Mouse (Mus musculus) urinary bladder, adult 2 months (tissue): ENCODE data around the gene Itih3. TPM values are rescaled to one million over a fixed set of nuclear protein-coding genes. Genes with fewer than 3 reads are reported as not detected.

Experiments
- DNase-seq: peaks from one replicate; pipeline ENCODE4 v3.0.0; 2022; ENCODE audit warnings: low spot score
- polyA plus RNA-seq: library from polyadenylated mRNA; depleted of rRNA; stranded (reverse); fragments of >200 nt; gene quantifications from 2 replicates; pipeline ENCODE4 v1.2.3, GENCODE M21; 2012

Itih3 gene
- polyA plus RNA-seq, 1 experiment: 1.2 TPM

DNA sequence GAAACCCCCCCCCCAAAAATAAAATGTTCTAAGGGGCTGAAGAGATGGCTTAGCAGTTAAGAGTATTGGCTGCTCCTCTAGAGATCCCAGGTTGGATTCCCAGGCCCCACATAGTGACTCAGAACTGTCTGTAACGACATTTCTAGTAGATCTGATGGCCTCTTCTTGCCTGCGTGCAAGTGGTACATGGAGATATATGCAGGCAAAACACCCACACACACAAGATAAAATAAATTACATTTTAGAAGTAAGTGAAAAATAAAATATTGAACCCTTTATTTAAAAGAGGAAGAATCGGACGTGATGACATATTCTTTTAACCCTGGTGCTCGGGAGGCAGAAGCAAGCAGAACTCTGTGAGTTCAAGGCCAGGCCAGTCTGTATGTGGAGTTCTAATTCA, 20.9 kb downstream of the Itih3 start:
- no peak for DNase-seq

DNA sequence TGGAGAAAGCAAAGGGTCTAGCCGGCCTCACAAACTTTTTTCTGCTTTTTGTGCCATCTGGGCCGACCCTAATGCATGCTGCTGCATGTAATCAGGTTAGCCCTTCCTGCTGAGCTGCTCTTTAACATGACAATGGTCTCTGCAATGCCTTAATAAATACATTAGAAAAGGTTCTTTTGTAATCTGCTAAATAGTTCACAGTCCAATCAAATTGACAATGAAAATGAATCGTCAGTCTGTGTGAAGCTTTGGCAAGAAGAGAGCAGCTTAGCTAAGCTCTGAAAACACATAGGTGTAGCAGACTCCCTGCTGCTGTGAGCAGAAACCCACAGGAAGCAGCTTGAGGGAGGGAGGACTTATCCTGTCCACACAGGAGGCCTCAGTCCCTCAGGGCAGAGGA, 23.6 kb downstream of the Itih3 start:
- no peak for DNase-seq

DNA sequence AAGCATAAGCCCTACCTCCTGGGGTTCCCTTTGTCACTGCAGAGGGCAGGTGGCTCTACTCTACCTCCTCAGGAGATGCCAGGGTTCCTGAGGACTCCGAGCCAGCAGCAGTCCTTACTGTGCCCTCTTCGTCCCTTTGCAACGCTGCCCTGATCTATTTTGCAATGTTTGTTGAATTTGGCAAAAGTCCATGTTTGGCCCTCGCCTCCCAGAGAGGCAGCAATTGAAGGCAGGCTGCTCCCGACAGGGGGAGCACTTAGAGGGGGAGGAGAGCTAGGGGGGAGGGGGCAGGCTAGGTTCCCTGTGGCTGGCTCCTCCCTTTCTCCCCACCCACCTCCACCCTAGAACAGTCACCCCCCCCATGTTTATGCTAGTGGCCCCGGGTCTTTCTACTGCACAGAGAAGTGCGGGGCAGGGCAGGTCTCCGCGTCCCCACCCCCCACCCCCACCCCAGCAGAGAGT, 35.3 kb downstream of the Itih3 start:
- DNase-seq: no peak

DNA sequence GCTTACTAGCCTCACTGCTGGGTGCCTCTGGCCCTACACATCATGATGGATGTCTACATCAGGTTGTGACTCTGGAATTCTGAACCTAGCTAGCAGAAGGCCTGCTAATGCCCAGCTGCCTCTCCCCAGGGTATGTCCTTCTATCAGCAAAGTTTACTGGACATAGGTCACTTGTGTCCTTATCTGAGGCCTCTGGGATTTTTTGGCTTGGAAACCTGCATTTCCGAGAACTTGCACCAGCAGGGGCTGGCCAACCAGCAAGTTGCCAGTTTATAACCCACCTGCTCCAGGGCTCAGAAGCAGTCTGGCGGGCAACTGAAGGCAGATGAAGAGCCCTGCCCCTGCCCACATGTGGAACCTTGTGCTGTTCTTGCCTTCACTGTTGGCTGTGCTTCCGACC, 37.4 kb downstream of the Itih3 start, which contains the start of gene Itih4:
Gene Itih4, plus strand, starts transcription at position 273 of the 400 bp plus-strand sequence.
- DNase-seq: no peak

DNA sequence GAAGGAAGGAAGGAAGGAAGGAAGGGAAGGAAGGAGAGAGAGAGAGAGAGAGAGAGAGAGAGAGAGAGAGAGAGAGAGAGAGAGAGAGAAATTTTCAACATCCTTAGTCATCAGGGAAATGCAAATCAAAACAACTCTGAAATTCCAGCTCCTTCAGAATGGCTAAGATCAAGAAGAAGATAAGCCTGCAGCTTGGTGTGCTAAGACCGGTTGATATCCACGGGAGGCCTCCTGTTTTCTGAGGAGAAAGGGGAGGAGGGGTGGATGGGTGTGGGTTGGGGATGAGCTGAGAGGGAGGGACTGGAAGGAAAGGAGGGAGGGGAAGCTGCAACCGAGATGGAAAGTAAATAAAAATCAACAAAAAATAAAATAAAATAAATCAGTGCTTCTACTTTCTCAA, 38.3 kb downstream of the Itih3 start:
- no peak for DNase-seq

DNA sequence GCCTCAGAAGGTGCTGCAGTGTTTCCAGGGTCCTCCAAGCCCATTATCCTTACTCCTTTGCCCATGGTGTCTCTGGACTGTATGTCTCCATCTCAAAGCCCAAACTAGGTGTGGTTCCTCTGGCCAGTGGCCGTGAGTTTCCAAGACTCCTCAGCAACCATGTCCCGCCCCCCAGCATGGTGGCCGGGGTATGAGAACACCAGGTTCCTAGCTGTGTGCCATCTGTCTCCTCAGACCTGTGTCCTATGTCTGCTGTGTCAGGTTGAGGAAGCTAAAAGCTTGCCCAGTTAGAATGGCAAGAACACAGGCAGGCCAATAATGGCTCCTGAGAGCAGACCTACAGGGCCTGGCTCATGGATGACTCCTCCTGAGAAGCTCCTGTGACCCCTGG, 41.8 kb downstream of the Itih3 start:
- DNase-seq: no peak

DNA sequence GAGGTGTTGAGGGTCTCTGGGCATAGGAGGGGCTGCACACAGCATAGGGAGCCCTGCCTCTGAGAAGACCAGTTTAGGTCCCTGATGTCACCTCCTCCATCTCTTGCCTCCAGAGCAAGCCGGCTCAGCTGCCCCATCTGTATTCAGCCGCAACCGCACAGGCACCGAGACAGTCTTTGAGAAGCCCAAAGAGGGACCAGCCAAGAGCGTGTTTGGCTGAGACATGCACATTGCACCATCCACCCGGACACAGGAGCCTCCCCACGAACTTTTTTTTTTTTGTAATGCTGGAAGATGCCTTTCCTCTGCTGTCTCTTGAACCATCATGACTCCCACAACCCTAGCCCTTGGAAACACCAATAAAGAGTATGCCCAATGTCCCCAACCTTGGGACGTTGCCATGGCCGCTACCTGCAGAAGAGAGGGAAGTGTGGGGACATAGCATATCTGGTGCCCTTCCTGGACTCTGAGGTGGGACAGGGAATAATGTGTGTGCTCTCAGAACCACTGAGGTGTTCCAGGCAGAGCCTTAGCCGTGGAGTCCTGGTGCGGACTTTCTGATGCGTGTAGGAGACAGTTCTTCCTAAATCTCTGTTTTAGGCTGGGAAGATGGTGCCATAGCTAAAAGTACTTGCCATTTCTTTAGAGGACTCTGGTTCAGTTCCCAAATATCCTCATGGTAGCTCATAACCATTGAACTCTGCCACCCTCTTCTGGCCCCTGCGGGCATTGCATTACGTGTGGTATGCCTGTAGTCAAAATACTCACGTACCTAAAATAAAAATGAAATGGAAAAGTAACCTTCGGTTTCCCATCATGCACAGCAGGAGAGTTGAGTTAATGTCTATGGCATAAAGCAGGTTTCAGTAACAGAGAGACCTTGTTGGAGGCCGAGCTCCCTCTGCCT, 42.5 kb downstream of the Itih3 start:
- DNase-seq: no peak

DNA sequence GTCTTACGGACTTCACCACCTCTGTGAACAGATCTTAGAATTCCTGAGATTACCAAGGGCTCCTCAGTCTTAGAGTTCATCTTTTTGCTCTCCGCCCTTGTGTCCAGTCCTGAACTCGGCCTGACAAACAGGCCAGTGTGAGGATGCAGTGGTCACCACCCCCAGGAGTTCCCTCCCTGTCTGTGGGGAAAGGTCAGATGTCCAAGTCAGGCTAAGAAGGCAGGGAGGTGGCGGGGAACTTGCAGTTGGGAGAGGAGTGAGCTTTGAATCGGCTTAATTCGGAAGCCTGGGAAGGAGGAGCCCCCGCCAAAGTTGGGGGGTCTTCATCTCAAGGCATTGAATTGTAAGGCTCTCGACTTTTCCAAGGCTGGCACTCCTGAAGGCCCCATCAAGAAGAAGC, 43.3 kb downstream of the Itih3 start:
- no peak for DNase-seq

DNA sequence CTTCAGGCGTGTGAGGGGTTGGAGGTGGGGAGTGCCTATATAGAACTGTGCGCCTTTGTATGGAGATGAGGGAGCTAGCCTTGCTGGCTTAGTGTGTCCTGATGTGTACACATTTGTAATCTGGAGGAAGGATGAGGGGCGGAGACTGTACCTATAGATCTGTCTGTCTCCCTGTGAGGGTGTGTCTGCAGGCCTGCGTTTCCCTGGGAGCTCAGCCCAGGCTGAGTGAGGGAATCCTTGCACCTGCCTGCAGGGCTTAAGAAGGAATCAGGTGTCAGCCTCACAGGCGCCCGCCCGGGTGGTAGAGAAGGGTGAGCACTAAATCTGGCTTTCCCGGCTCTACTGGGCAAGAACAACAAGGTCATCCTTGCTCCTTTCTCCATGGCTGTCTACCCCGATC, 43.8 kb downstream of the Itih3 start:
- no peak for DNase-seq

DNA sequence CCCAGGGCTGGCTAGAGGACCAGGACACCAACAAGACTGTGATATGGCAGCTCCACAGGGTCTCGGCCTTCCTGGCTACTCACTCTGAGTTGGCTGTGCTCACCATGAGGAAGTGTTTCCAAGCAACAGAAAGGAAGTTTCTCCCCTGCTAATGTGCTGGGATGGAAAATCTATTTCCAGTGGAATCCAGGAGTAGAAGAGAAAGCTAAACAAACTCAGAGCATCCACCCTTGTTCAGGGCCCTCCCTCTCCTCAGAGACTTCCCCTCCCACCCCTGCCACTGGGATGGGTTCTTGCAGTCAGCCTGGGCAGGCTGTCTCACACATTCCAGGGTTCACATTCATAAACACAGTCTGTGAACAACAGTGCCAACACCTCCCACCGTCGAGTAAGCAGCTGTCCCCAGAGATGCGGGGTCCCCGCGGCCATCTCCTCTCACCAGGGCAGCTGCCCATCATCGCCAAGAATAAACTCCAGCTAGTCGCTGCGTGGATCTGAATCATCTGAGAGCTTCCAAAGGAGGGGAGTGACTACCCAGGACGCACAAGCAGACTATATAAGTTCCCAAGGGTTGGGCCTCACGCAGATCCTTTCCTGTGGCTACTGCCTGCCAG, 44.5 kb downstream of the Itih3 start, which contains the start of gene Mustn1:
Gene Mustn1, plus strand, starts transcription at position 243 of the 614 bp plus-strand sequence.
- DNase-seq: no peak

DNA sequence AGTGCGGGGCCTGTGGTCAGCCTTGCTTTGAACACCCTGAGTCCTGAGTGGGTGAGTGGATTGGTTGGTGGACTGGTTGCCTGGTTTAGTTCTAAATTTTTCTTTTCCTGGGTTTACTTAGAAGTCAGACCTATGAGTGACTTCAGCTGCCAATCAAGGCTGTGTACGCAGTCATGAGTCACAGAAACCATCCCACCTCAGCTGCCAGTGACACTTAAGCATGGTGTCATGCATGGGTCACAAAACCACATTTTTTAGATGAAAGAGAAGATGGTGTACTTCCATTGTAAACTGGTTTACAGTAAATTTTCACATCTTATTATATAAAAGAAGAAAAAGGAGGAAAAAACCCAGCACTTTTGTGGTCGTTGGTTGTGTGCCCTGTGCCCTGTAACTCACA, 45.7 kb downstream of the Itih3 start:
- no peak for DNase-seq

DNA sequence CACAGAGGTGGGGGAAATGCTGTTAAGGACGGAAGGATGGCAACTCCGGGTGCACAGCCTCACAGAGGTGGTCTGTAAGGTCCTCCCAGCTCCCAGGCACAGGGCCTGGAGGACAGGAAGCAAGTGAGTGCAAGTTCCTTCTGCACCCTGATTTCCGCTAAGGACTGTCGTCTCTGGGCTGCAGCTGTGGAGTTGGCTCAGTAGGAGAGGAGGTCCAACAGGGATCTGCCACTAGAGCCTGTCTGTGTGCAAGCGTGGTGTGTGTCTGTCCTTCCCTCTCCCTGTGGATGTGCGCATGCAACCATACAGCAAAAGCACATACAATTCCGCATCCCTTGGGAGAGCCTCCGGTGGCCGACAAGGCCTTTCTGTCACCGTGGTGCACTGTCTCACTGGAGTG, 47.1 kb downstream of the Itih3 start:
- DNase-seq: no peak

DNA sequence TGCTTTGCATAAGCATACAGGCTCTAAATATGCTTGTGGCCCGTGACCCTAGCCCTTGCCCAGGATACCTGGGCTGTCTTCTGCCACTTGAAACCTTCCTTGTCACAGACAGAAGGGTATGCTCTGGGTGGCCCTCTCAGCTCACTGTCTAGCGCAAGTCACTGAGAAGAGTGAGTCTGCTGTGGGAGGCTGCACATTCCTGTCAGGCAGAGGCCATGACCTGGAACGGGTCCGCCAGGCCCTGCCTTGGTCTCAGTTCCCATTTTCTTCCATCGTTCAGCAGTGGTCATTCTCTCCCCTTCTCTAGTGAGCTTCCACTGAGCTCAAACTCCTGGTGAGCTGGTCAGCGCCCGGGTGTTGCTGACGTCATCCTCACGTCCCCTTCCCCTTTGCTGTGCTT, 47.6 kb downstream of the Itih3 start:
- DNase-seq: no peak

DNA sequence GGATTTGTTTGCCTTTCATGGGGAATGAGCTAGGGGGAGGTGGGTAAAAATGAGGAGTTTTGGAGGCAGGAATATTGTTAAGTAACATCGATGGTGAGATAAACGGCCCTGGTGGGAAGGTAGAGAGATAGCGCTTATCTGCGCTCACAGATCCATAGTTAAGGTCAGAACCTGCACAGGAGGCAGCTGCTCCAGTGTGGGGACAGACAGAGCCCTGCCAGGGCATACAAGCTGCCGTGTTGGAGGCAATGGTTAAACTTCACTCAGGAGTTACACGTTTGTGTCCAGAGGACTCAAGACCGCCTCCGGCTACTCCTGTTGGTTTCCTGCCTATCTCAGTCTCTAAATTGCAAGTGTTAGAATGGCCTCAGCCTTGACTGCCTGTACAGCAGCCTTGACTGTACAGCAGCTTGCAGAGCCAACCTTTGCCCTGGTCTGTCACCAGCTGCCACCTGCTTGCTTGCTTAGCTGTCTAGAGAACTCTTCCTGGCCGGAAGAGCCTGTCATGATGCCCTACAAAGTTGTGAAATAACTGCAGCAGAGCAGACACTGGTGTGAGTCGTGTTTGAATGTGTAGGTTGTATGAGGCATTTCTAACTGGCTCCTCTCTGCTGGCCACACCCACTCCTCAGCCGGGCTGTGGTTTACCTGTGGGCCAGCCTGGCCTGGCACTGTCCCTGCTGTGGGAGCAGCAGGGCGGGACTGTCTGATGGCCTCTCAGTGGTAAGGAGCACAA, 48.3 kb downstream of the Itih3 start:
- no peak for DNase-seq

DNA sequence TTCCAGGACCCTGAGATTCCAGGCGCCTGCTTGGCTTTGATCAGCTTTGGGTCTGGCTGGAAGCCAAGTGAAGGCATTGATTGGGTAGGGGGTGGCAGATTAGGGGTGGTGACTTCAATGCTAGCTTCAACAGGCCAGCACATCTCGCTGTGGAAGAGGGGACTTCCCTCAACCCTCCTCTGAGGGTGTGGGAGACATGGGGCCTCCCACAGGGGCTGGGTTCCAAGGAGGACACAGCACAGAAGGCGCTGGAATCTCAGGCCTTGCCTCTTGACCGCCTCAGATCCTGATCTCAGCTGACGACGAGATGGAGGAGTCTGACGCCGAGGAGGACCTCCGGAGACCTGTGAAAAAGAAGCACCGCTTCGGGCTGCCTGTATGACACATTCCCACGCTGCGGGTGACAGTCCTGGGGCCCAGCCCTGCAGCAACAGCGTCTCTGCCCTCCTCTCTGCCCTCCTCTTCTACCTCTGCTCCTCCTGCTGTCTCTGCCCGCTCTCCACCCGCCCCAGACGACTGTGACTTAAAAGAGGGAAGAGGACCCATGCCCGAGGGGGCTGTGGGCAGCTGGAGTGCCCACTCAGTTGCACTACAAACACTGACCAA, 49.4 kb downstream of the Itih3 start:
- no peak for DNase-seq

DNA sequence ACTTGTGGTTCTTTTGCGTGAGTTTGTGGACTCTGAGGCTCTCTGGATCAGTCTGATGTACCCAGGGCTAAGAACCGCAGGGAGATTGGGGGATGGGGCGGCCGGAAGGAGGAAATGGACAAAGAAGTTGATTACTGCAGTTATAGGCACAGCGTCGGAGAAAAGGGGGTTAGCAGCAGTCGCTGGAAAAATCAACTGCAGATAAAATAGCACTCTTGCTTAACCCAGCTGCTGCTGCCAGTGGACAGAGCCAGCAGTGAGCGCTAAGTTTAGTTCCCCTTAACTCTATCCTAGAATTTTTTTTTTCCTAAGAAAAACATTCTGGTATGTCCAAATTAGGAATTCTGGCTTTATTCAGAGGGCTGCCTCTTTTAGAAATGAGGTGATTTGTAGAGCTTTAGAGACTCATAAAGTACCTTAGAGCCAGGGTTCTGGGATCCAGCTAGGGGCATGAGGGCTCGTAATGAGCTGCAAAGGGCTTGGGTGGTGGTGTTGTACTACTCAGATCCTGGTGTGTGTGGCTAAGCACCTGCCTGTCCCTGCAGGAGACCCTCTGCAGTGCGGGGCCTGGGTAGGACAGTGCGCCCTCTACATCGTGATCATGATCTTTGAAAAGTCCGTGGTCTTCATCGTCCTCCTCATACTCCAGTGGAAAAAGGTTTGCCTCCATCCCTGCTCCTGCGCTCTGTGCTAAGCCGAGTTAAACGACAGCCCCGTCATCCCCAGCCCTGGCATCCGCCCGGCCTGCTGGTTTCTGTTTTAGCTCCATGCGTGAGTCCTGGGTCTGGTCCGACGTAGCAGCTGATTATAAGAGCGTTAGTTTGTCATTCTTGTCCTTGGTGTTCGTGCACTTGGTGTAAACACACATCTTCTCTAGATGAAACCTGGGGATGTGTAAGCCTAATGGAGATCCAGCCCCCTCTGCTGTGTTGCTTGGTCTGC, 53.1 kb downstream of the Itih3 start:
- no peak for DNase-seq

DNA sequence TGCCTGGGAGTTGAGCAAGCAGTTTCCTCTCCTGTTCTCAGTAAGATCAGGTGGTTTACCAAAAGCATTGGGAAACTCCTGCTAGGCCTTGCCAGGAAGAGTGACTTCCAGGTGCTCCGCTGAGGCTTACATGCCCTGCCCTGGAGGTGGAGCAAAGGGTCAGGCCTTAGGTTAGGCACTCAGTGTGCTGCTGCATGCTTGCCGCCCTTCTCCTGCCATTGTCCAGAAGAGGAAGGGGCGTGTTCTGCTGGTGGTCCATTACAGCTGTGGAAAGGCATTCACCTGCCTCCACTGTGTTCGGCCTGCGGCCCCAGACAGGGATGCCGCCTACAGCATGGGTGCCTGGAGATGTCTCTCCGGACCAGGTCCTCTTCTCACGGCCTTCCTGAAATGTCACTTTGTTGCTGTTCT, 54.2 kb downstream of the Itih3 start:
- no peak for DNase-seq

DNA sequence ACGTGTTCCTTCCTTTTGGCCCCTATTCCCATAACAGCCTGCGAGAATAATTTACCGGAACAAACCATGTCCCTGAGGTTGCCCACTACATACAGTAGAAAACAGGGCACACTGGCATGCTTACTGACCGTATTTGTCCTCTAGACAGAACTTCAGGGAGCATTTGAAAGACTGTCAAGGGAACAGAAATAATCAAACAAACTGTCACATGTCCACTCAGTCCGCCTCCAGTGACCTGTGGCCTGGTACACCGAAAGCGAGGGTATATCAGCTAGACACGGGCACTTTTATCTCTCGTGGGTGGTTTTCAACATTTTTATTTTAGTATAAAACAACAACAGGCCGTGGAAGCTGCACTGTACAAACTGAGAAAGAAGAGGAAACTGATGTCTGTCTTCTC, 54.7 kb downstream of the Itih3 start:
- no peak for DNase-seq

DNA sequence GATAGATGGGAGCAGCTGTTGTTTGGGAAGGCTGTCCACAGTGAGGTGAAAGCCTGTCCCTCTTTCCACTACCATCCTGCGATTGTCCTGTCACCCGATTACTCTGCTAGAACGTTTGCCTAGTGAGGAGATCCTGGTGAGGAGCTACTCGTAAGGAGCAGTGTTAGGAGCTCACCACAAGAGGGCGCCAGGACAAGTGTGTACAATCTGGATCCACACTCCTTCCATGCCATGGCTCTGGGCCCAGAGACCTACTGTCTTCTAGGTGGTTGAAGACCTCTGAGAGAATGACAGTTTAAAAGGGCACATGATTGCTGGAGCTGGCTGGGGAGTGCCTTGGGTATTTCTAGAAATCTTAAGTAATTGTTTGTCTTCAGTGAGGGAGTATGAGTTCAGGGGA, 56.5 kb downstream of the Itih3 start:
- no peak for DNase-seq

DNA sequence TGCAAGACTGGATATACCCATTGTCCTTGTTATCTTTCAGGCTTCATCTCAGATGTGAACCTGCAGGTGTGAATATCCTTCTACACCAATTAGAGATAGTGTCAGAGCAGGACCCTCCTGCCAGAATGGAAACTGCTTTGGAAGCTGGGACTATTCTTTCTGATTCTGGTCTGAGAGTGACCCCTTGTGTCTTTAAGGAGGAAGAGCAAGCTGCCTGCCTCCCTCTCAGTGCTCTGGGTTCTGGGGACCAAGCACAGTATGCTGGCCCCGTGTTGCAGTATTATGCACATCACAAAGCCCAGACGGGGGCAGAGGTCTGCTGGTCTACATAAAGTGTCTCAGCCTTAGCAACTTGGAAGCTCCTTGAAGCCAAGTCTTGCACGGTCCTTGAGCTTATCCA, 58.2 kb downstream of the Itih3 start:
- no peak for DNase-seq

DNA sequence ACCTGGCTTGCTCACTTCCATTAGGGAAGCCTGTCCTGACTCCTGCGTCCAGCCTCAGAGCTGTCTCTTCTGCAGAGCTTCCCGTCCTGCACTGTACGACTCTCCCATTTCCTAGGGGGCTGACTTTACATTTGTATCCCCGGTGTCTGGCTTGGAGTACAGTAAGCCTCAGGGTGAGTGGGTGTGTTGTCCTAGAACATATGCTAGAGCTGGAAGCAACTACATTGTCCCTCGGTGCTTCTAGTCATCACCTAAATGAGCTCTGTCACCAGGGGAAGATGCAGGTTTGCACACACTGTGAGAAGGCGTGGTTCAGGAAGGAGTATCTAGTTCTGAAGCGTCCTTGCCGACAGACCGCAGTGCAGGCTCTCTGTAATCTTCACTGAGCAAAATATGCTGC, 61.2 kb downstream of the Itih3 start:
- DNase-seq: no peak
